Mouse (Mus musculus) bone marrow, adult 2 months (tissue): ENCODE results near the gene Carnmt1.
A peak's percentile ranks its signal among the peaks of the same experiment; 100 is the strongest.

Source experiments
- CTCF ChIP-seq: fragments of 200-500 bp; IDR thresholded peaks from 2 replicates; pipeline ENCODE4 v1.5.1; 2011; ENCODE audit warnings: low read length, control low read depth; ENCODE audit not compliant: control insufficient read depth, insufficient read depth
- POLR2A ChIP-seq: fragments of 200-500 bp; IDR thresholded peaks from 2 replicates; pipeline ENCODE4 v1.6.1; 2011; ENCODE audit warnings: low read depth, mild to moderate bottlenecking, control low read depth, low read length, borderline replicate concordance; ENCODE audit not compliant: control insufficient read depth

DNA sequence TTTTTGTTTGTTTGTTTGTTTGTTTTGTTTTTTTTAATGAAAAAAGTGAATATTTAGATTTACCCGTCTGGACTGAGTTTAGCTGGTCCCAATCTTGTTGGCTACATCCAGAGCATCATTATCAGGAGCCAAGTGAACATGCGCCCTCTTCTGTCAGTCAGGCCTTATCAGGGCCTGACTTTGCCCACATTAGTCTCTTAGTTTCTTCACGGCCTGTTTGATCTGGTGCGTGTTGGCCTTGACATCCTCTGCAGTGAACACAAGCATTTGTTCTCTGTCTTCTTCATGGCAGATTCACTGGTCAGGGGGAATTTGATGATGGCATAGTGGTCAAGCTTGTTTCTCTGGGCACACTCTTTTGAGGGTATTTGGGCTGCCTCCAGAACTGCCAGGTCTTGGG lies 11.6 kb downstream of the Carnmt1 start:
- TF ChIP-seq CTCF (peak; percentile 15; the same call in 1 of the 2 replicates), POLR2A (no peak)
